Mouse (Mus musculus): ENCODE measurements around the gene Mki67. TPM values are rescaled to one million over a fixed set of nuclear protein-coding genes. Genes with fewer than 3 reads are reported as not detected.
A peak's percentile ranks its signal among the peaks of the same experiment; 100 is the strongest.

Mki67 gene
- polyA plus RNA-seq, 1 experiment, result 0.68 TPM

DNA sequence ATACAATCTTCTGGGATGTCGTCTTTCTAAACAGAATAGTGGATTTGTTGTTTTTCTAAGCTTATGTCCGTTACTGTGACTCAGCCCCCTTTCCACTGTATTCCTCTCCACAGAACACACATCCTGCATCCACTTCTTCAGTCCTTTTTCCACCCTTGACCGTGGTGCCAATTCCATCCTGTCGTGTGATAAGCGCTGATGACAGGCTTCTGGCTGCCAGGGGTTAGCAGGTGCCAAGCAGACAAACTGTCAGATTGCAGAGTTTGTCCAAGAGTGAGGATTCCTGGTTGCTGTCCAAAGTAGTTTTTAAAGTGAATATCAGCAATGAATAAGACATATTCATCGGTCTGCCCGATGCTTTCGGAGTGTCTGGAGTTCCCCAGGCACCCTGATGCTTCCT is 39.4 kb downstream of the Mki67 start:
- no peak for DNase-seq (ENCODE audit: extremely low spot score in 1 of 2, low spot score in 1 of 2)

GRCm38 (mm10) chr7:135673576-135673975 is 42.6 kb downstream of the Mki67 start:
- DNase-seq (ENCODE audit: extremely low spot score in 1 of 2, low spot score in 1 of 2), result no peak

DNA sequence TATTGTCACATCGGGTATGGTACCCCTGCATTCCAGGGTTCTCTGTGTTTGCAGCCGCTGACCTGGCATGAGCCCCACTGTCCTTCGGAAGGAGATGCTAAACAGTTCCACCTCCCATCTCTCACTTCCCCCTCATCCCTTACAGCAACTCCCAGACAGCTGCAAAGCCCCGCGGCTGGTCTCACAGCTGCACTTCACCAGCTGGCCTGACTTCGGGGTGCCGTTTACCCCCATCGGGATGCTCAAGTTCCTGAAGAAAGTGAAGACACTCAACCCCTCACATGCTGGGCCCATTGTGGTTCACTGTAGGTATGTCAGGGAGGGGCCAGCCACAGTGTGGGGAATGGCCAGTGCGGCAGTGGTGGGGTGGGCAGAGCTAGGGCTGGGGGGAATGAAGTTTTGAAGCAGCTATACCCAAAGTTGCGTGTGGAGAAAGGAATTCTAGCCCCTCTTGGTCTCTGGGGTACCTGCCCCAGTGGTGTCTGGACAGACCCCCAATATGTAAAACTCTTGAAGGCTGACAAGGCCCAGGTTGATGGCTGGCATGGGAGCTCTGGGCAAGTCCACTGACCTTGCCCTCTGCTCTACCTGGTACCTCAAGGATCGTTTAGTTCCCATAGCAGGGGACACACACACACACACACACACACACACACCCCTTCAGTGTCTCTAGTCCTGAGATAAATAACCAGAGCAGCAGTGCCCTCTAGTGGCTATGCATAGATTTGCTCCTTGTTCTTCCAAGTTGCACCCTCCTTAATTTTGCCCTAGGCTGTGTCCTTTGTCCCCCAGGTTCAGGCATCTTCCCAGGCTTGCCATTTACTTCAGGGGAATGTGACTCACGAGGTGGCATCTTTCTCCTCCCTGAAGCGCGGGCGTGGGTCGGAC is 47.1 kb downstream of the Mki67 start:
- peak in 1 of 2 experiments; percentile 82 for DNase-seq (ENCODE audit: extremely low spot score in 1 of 2, low spot score in 1 of 2)

- no peak for DNase-seq (ENCODE audit: extremely low spot score in 1 of 2, low spot score in 1 of 2)
These were observed 49.8 kb downstream of the Mki67 start for GRCm38 (mm10) chr7:135666314-135666713.

DNA sequence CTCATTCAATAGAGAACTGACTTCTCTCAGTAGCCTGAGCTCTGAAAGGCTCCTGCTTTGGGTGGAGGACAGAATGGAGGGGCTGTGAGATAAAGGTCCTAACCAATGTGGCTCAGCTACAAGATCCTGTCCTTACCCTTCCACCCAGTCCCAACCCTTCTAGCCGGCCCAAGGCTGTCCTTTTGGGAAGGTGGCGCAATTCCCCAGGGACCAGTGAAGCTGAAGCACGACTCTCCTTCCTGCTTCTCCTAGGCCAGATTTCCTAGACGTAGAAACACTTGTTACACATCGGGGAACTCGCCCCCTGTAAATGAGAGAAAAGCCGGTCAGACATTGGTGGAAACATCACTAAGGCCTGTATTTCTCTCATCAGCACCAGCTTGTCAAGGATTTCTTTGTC is 52.0 kb downstream of the Mki67 start:
- DNase-seq (ENCODE audit: extremely low spot score in 1 of 2, low spot score in 1 of 2), result no peak

GRCm38 (mm10) chr7:135660314-135660713 is 55.8 kb downstream of the Mki67 start:
- no peak for DNase-seq (ENCODE audit: extremely low spot score in 1 of 2, low spot score in 1 of 2)

DNA sequence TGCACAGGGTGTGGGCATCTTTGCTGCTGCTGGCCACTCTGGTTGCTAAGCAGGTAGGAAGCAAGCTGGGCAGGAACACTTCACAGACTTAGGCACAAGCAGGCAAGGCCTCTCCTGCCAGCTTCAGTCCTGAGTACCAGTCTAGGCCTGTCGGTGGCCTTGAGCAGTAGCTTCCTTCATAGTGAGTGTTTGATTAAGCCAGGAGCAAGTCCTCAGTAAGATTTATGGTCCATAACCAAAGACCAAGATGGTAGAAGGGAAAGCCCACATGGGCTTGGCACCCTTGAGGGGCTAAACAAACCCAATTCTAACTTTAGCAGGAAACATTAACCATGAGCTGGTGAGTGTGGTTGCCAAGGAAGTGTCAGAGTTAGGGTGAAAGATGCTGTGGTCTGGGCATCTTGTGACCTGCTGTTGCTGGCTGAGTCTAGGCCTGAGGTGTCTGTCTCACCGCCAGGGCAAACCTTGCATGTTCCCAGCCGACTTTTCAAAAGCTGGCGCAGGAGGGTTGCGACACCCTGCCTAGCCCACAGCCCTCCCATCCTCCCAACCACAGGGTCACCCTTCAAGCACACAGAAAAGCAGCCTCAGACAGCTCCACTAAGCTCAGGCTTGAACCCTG is 56.7 kb downstream of the Mki67 start:
- DNase-seq (ENCODE audit: extremely low spot score in 1 of 2, low spot score in 1 of 2), result no peak

DNA sequence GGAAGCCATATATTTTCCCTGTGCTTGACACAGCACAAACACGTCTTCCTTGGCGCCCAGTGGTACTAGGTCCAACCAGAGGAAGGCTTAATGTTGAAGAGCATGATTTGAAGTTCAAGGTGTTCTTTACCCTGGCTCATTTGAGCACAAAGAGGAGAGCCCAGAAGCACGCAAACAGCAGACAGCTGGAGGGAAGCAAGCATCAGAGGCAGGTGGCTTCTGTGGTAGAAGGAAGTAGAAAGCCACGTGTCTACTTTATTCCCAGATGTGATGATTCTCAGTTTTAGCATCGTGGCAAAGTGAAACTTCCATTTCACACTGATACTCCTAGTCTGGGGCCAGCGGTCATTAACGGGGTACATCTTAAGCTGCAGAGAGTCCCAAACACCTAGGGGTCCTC is 58.0 kb downstream of the Mki67 start:
- DNase-seq (ENCODE audit: extremely low spot score in 1 of 2, low spot score in 1 of 2), result no peak

GRCm38 (mm10) chr7:135655113-135655512 is 61.0 kb downstream of the Mki67 start:
- DNase-seq (ENCODE audit: extremely low spot score in 1 of 2, low spot score in 1 of 2), result no peak

GRCm38 (mm10) chr7:135654288-135654687 is 61.9 kb downstream of the Mki67 start:
- DNase-seq (ENCODE audit: extremely low spot score in 1 of 2, low spot score in 1 of 2), result no peak

- DNase-seq (ENCODE audit: extremely low spot score in 1 of 2, low spot score in 1 of 2), result no peak
These were observed 62.6 kb downstream of the Mki67 start for GRCm38 (mm10) chr7:135653601-135654000.

DNA sequence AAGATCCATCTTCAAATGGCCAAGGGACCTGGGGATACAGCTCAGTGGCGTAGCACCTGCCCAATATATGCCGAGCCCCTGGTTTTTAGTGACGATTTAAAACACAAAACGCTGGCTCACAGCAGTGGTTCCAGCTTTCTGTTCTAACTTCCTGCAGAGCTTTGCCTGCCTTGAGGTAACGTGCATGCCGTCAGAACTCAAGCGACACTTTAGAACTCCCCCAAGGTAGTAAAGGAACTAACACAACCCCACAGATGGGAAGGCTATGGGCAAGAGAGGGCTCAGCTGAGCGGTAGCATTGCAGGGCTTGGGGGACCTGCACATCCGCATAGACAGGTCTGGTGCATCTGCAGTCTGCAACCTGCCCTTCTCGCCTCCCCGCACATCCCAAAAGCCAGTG is 63.4 kb downstream of the Mki67 start:
- no peak for DNase-seq (ENCODE audit: extremely low spot score in 1 of 2, low spot score in 1 of 2)

DNA sequence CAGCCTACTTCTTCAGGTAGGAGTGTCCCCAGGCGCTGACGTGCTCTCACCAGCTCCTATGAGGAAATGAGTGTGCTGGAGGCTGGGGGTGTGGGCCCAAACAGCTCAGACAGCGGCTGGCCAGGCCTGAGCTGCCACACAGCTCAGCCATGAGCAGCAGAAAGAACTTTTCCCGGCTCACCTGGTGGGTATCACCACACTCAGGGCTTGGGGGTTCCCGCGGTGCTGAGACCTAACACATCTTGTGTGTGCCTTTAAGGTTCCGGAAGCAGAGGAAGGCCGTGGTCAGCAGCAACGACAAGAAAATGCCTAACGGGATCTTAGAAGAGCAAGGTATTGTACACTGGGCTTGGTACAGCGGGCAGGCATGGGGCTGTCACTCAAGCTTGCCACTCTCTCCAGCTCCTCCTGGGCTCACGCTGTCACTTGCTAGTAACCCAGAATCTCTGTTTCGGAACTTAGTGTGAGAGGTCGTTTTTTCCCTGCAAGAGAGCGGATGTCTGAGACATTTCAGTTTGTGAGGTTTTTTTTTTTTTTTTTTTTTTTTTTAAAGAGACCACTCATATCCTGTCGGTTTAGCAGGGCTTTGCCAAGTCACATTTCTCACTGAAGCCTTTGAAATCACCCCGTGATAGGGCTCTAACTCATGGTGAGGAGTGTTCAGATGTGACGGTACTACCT is 64.2 kb downstream of the Mki67 start:
- DNase-seq (ENCODE audit: extremely low spot score in 1 of 2, low spot score in 1 of 2), result no peak

DNA sequence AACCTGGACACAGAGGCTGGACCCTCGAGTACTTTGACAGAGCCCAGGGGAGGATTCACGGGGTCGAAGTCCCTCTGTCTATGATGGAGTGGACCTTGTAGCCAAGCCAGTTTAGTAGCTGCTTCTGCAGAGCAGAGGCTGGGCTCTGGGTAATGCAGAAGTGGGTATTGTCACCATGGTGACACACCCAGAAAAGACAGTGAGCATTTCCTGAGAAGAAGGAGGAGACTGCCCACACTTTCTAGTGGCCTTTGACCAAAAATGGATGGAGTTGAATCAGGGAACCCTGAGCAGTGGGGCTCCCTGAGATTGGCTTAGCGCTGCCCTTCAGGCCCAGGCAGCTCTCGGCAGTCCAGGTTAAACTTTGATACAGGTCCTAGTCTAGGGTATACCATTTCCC is 66.1 kb downstream of the Mki67 start:
- peak in 1 of 2 experiments; percentile 26 for DNase-seq (ENCODE audit: extremely low spot score in 1 of 2, low spot score in 1 of 2)

- no peak for DNase-seq (ENCODE audit: extremely low spot score in 1 of 2, low spot score in 1 of 2)
These were observed 66.9 kb downstream of the Mki67 start for GRCm38 (mm10) chr7:135649306-135649705.

DNA sequence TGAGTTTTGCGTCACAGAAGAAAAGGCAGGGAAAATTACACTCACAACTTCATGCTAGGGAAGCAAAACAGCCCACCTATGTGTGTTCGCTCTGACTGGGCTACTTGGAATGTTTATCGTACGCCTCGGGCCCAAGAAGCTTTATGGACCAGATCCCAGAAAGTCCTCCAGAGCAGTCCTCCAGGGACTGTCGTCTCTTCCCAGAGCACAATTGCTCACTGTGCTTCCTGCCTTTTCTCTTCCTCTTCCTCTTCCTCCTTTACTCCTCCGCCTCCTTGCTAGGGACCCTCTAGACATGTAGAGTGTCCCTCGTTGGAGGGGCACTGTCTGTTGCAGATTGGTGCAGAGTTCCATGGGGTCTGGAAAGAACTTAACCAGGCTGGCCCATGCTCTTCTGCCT is 67.3 kb downstream of the Mki67 start:
- DNase-seq (ENCODE audit: extremely low spot score in 1 of 2, low spot score in 1 of 2), result no peak

DNA sequence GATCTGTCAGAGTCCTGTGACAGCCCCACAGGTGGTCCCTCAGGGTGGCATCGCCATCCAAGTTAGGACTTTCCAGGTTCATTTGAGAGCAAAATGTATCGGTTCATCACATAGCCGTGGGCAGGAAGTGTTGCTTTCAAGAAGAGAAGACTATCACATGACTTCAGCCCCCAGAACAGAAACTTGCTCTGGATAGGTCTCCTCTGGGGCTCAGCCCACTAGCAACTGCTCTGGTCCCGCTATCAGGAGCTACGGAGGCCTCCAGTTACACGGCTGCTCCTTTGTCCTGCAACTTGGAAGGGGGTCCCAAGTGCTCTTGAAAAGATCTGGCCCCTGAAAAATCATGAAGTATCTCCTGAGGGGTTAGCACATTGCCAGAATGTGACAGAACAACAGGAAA is 69.2 kb downstream of the Mki67 start:
- DNase-seq (ENCODE audit: extremely low spot score in 1 of 2, low spot score in 1 of 2), result no peak

DNA sequence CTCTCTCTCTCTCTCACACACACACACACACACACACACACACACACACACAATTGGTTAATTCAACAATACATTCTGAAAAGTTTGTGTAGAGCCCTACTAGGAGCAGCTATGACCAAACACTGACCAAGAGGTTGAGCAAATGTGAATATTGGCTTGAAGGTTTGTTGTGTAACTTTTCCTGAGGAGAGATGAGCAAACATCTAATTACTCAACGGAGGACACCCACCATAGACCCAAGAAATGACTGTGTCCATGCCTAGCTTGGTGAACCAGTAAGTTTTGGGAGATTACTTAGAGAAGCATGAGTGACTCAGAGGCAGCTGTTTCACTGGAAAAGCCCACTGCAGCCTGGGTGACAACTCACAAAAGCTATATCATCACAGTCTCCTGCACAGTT is 71.7 kb downstream of the Mki67 start:
- no peak for DNase-seq (ENCODE audit: extremely low spot score in 1 of 2, low spot score in 1 of 2)

GRCm38 (mm10) chr7:135641698-135642507 is 74.3 kb downstream of the Mki67 start:
- peak; percentile 61 to 82 for DNase-seq (ENCODE audit: extremely low spot score in 1 of 2, low spot score in 1 of 2)

Data from frontal cortex, adult 2 months (tissue).